Mouse (Mus musculus): ENCODE results near the gene Il1r2.

The Il1r2 gene

DNA sequence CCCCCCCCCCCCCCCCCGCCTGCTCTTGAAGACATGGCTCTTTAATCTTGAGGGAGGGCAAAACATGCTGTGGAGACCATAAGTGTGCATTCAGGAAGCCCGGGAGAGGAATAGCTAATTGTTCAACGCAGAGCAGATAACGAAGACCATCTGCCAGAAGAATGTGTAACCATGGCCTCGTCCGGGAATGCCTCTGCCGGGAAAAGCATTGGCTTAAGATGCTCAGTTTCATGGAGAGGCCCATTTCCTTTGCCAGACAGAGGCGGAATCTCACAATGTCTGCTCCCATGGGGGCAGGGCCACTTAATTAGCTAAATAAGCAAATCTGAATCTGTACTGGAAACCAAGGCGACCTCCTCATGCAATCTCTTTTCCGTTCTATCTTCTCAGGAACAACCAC is 43.7 kb downstream of the Il1r2 start:
- in situ Hi-C loops (cut with MboI; ENCODE audit: unreplicated experiment in 2 of 2): loop anchor here (5.0 to 25.0 kb wide), 5 partner anchors 260 to 730 kb away; no protein-coding TSS in a partner anchor

DNA sequence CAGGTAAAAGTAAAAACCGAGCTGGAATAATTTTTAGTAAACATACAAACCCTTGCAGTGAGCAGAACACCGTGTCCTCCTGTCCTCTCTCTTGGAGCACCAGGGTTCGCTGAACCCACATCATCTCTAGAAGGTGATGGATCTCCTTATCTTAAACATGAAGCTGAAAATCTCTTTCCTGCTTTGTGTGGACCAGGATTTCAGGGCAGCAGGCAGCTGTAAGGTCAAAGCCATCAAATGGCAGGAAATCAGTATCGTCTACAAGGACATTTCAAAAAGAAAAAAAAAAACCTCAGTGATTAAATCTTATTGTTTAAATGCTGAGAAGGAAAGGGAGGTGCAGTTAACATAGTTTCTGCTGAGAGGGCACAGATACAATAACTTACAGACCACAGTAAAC is 50.4 kb downstream of the Il1r2 start:
- in situ Hi-C loops (cut with MboI; ENCODE audit: unreplicated experiment in 2 of 2): loop anchor here (25.0 kb wide), 2 partner anchors 437 to 737 kb away; no protein-coding TSS in a partner anchor

DNA sequence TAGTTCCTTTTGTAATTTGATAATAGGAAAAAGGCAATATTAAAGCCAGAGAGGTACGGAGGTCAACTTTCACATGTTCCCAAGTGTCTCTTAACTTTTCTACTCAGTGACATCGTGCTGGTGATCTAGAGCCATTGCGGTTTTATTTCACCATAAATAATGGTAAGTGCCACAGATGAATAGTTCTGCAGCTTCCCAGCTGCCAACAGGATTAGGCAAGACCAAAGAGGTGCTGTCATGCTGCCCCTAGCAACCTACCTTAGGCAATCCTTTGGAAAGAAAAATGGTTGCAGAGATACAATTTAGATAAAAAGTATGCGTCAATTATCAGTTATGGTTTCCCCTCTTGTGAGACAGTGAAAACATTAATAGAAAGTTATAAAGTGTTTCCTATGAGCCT is 54.6 kb downstream of the Il1r2 start:
- in situ Hi-C loops (cut with MboI; ENCODE audit: unreplicated experiment in 2 of 2): no loop called here

DNA sequence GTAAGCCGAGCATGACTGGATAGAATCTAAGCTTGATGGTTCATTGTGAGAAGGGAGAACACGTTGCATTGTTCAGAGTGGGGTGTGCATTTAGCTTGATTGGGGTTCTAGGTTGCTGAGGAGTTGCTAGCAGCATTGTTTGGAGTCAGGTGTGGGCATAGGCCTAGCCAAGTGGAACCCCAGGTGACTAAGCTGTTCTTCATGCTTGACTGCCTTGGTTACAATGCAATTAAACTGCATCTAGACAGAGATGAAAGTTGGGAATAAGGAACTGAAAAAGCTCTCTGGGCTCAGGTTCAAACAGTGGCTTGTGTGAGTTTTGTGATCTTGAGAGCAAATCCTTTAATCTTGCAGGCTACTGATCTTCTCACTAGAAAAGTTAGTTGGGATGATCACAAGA is 55.4 kb downstream of the Il1r2 start:
- in situ Hi-C loops (cut with MboI; ENCODE audit: unreplicated experiment in 2 of 2): no loop called here

DNA sequence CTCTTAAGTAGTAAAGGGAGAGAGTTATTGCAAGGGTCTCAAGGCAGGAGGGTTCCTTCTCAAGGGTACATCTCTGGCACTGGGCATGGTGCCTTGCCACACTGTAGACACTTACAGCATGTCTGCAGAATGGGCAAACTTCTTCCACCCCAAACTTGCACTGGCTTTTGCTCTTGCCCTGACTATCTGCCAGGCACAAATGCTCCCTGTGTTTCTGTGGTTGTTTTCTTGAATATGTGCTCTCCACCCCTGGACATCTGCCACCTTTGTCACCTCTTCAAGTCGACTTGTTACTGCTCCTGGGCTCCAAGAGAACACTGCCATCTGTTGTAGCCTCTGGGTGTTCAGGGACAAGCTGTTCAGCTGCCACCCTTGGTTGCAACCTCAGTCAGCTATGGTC is 57.8 kb downstream of the Il1r2 start:
- in situ Hi-C loops (cut with MboI; ENCODE audit: unreplicated experiment in 2 of 2): loop anchor here in 1 of 2 experiments (10.0 kb wide), 1 partner anchor 223 kb away; no protein-coding TSS in a partner anchor

DNA sequence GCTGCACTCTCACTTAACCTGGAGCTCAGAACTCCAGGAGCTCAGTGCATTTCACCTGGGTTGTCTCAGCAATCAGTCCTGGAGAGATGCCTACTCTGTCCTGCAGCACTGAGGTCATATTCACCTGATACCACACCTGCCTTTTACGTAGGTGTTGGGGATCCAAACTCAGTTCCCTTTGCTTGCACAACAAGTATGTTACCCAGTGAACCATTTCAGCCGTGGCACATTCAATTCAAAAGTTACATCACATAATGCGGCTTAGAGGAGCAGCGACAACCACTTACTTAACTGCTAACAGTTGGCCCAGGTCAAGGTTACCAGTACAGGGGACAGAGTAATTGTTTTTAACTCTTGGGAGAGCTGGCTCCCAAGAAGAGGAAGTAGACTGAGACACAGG is 58.8 kb downstream of the Il1r2 start:
- in situ Hi-C loops (cut with MboI; ENCODE audit: unreplicated experiment in 2 of 2): loop anchor here in 1 of 2 experiments (10.0 kb wide), 1 partner anchor 222 kb away; no protein-coding TSS in a partner anchor

DNA sequence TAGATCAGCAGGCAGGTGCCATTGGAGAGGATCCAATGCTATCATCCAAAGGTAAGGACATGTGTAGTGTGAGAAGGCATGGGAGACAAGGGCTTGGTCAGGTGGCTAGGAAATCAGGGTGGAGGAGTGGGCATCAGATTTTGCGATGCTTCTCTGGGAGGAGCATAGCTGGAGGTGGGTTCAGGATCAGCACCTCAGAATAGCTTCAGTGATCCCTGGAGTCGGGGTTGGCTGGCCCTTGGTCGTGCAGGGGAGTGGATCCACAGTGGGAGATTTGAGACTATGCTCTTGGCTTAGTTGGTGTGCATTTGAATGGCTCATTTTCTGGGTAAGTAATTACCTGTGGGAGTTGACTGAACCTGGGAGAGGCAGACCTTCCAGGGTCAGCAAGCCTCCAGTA is 59.7 kb downstream of the Il1r2 start:
- in situ Hi-C loops (cut with MboI; ENCODE audit: unreplicated experiment in 2 of 2): loop anchor here in 1 of 2 experiments (10.0 kb wide), 1 partner anchor 221 kb away; no protein-coding TSS in a partner anchor

DNA sequence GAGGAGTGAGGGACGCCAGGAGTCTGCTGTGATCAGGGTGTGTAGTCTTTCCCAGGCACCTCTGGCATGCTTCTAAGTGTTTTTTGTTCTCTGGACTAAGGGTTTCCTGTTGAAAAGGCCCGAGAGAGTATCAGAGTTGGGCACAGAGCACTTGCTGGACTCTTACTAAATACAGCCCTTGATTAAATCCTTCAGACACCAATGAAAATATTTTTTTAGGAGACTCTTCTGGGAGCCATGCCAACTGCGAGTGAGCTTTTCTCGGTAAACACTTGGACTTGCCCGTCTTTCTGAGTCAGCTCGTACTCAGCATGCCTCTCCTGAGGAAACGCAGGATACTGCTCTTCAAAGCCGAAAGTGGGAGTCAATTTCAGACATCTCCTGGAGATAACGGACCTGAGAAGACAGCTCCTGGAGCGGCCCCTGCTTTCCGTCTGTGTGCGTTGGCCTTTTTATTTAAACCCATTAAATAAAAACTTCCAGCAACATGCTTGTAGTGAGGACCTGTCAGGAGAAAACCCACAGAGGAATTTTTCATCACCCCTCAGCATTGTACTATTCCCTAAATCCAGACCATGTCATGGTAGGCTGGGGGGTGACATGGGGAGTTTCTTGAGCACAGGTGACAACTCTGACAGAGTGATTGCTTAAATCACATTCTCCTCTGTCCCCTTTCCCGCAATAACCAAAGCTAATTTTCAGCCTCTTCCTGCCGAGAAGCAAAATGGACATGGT is 66.1 kb downstream of the Il1r2 start:
- in situ Hi-C loops (cut with MboI; ENCODE audit: unreplicated experiment in 2 of 2): loop anchor here (5.0 to 10.0 kb wide), 2 partner anchors 215 to 227 kb away; no protein-coding TSS in a partner anchor

DNA sequence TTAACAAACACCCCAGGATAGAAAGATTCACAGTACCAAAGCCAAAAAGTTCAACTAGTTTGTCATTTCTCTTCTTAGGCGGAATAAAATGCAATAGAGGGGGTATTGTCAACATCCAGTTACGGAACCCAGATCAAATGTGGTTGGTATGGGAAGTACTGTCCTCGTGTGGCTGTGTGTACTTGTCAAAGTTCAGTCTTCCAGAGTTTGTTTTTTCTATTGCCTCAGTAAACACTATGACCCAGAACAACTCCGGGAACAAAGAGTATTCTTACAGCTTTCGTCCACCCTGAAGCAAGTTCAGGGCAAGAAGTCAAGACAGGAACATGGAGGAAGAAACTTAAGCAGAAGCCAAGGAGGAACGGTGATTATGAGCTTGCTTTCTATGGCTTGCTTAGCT is 82.2 kb downstream of the Il1r2 start:
- in situ Hi-C loops (cut with MboI; ENCODE audit: unreplicated experiment in 2 of 2): no loop called here

DNA sequence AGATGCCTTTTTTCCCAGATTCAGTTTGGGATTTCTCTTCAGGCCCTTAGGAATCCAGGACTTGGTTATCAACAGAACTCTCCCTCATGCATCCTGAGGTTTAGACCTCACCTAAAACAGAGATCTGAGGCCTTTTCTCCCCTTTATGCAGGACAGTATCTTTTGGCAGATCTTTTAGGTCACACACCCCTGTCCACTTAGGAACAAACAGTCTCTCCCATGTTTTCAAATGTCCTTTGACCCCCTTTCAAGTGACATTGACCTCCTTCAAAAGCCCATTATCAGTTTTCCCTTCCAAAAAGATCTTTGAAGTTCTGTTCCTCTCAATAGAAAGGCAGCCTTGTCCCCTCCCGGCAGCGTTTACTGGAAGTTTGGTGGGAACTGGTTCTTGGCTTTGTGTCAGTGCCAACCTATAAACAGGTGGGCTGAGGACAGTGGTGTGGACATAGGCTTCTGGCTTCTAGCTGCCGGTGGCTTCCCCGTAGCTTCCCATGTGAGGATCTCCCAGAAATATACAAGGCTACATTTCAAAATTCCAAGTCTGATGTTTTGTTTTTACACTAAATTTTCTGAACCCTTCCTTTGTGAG is 89.5 kb downstream of the Il1r2 start:
- in situ Hi-C loops (cut with MboI; ENCODE audit: unreplicated experiment in 2 of 2): no loop called here

DNA sequence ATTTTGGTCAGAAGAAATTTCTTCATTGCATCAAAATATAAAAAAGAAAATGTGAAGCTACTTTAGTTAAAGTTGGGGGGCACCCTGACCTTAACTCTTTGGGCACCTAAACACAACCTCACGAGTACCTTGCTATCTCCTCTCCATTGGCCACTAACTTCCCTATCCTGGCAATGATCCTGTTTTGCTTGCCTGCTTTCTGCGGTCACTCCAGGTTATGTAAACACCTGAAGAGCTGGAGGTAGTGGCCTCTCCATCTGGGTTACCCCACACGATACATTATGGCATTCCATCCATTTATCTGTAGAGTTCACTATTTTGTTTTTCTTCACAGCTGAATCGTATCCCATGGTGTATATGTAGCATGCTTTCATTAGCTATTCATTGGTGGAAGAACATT is 90.5 kb downstream of the Il1r2 start:
- in situ Hi-C loops (cut with MboI; ENCODE audit: unreplicated experiment in 2 of 2): no loop called here

DNA sequence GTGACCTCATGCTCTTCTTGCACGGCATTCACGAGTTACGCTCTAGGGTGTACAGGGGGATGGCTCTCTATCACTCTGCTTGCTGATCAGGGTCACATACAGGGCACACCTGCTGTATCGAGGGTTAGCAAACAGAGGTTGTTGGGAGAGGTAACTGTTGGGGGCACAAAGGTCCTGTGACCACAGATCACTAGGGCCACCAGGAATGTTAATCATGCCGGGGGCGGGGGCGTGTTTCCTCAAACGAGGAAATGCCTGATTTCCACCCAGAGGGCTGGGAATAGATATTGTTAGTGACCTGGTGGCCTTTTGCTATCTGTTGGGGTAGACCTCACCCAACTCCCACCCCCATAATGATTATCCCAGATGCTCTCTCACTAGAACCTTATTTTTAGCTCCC is 93.7 kb downstream of the Il1r2 start:
- in situ Hi-C loops (cut with MboI; ENCODE audit: unreplicated experiment in 2 of 2): no loop called here

DNA sequence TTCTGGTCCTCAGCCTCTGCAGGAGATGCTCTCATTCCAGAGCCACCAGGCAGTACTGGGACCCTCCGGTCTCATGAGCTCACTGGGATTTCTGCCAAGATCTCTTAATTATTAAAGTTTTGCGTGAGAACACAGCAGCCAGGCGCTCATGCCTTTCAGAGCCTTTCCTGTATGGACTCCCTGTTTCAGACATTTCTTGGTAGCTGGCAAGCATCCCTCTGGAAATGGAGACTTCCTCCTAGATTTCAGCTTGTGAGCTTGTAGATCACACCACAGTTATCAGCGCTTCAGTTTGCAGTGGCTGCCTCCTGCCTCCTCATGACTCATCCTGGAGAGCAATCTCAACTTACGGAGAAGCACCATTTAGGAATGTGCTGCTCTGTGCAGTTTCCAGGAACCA is 98.0 kb downstream of the Il1r2 start:
- in situ Hi-C loops (cut with MboI; ENCODE audit: unreplicated experiment in 2 of 2): no loop called here

DNA sequence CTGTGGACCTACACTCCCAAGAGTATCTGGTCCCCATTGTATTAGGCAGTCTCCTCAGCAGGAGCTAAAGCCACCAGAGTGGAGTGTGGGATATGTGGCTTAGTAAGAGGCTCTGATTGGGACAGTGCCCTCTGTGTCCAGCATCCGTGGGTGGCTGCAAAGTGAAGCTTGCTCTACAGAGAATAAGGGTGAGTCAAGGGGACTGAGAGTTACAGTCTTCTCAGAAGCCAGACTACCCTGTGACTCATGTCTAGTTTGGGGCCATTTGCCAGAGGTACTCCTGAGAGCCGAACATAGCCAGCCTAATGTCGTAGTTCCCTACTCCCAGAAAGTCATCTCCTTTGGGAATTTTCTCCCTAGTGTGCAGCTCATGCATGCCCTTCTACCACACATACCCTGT is 100.3 kb downstream of the Il1r2 start:
- in situ Hi-C loops (cut with MboI; ENCODE audit: unreplicated experiment in 2 of 2): no loop called here

Data from v-Abl transformed pro-B cells (cell line).